Mouse (Mus musculus): ENCODE measurements around the gene Lrrc8e. TPM values are rescaled to one million over a fixed set of nuclear protein-coding genes. Genes with fewer than 3 reads are reported as not detected.

Gene Lrrc8e
- polyA plus RNA-seq (2016; fragmentation: Nextera tagmentation; extraction: Ambion mirVana) = 0.19 and 0.20 TPM in 2 replicates

GRCm38 (mm10) chr8:4226739-4227347, at the start of gene Lrrc8e:
TSS of gene Lrrc8e (plus strand) at chr8:4226827.
- Histone ChIP-seq H3K4me3 (peak within 1 kb of the TSS; percentile 50), H3K9me3 (no peaks in the 10 kb centered on the region), H3K36me3 (no peaks in the 10 kb centered on the region), H3K27ac (no peak within 1 kb of the TSS), H3K27me3 (ENCODE audit: insufficient read depth, poor library complexity, severe bottlenecking) (peaks cover 57% of the 10 kb centered on the region), H3K4me1 (peaks cover 9% of the 10 kb centered on the region)
- WGBS = 4% methylated on average over 33 of the region's 33 CpGs
- no peak for DNase-seq (ENCODE audit: low spot score)

GRCm38 (mm10) chr8:4183409-4183808, 43.2 kb upstream of the Lrrc8e start:
- 70% methylated on average over 8 of the region's 8 CpGs for WGBS
- Histone ChIP-seq H3K27me3 (ENCODE audit: insufficient read depth, poor library complexity, severe bottlenecking) (no peaks in the 10 kb centered on the region), H3K36me3 (peaks cover 18% of the 10 kb centered on the region), H3K4me3 (no peak overlapping the region), H3K4me1 (no peaks in the 10 kb centered on the region), H3K9me3 (no peaks in the 10 kb centered on the region), H3K27ac (no peak overlapping the region)
- DNase-seq (ENCODE audit: low spot score) = no peak

DNA sequence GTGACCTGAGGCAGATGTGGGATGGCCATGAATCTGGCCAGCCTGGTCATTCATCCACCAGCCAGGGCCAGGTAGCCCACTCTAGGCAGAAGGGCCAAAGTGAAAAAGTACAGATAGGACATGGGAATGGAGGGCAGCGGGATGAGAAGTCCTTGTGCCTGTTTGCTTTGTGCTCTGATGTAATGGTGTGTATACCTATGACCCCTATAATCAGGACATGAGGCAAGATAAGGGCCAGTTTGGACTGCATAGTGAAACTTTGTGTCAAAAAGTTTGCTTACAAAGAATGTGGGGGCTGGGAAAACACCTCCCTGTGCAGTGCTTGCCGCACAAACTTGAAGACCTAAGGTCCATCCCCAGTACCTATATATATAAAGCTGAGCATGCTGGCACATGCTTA, 40.5 kb upstream of the Lrrc8e start:
- no peak overlapping the region for H3K27ac ChIP-seq
- 92% methylated on average over 2 of the region's 2 CpGs for WGBS
- no peaks in the 10 kb centered on the region for H3K9me3 ChIP-seq
- peaks cover 19% of the 10 kb centered on the region for H3K36me3 ChIP-seq
- no peak overlapping the region for H3K4me3 ChIP-seq
- H3K4me1 ChIP-seq = peaks cover 3% of the 10 kb centered on the region; the same call in 1 of the 2 replicates
- DNase-seq (ENCODE audit: low spot score) = no peak
- H3K27me3 ChIP-seq (ENCODE audit: insufficient read depth, poor library complexity, severe bottlenecking) = no peaks in the 10 kb centered on the region

DNA sequence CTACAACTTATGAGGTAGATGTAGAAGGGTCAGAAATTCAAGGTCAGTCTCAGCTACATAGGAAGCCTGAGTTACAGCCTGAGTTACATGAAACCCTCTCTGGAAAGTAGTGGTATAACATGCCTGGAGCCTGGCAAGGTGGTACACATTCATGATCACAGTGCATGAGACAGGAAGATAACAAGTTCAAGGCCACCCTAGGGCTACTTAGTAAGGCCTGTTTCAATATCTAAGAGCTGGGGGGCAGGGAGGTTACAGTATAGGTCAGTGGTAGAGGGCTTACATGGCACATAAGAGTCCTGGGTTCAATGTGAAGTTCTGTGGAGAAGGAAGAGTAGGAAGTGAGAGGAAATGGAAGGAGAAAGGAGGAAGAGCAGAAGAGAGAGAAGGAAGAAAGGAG, 38.0 kb upstream of the Lrrc8e start:
- Histone ChIP-seq H3K36me3 (peaks cover 19% of the 10 kb centered on the region), H3K4me3 (no peak overlapping the region), H3K4me1 (peaks cover 10% of the 10 kb centered on the region), H3K27ac (peak overlapping the region; percentile 63; the same call in 1 of the 2 replicates), H3K27me3 (ENCODE audit: insufficient read depth, poor library complexity, severe bottlenecking) (0 out of 2 replicates have a peak, but pooled peaks cover 6% of the 10 kb centered on the region), H3K9me3 (no peaks in the 10 kb centered on the region)
- no peak for DNase-seq (ENCODE audit: low spot score)

- Histone ChIP-seq H3K4me1 (peaks cover 12% of the 10 kb centered on the region), H3K36me3 (peaks cover 16% of the 10 kb centered on the region), H3K27me3 (ENCODE audit: insufficient read depth, poor library complexity, severe bottlenecking) (peaks cover 11% of the 10 kb centered on the region; the same call in 1 of the 2 replicates), H3K4me3 (no peak overlapping the region), H3K27ac (peak overlapping the region; percentile 63; the same call in 1 of the 2 replicates), H3K9me3 (no peaks in the 10 kb centered on the region)
- DNase-seq (ENCODE audit: low spot score) = no peak
- 21% methylated on average over 3 of the region's 3 CpGs for WGBS
Observed at GRCm38 (mm10) chr8:4189031-4189722, 37.5 kb upstream of the Lrrc8e start.

- 62% methylated on average over 5 of the region's 5 CpGs for WGBS
- Histone ChIP-seq H3K36me3 (peaks cover 7% of the 10 kb centered on the region), H3K4me3 (no peak overlapping the region), H3K4me1 (peaks cover 12% of the 10 kb centered on the region), H3K9me3 (no peaks in the 10 kb centered on the region), H3K27me3 (ENCODE audit: insufficient read depth, poor library complexity, severe bottlenecking) (peaks cover 16% of the 10 kb centered on the region; the same call in 1 of the 2 replicates), H3K27ac (no peak overlapping the region)
- DNase-seq (ENCODE audit: low spot score) = no peak
Observed at GRCm38 (mm10) chr8:4192305-4192704, 34.3 kb upstream of the Lrrc8e start.

- peaks cover 12% of the 10 kb centered on the region for H3K4me1 ChIP-seq
- peak overlapping the region; percentile 12; the same call in 1 of the 2 replicates for H3K4me3 ChIP-seq
- H3K27ac ChIP-seq = 0 out of 2 replicates have a peak overlapping the region, but pooled peaks have one; percentile 32
- DNase-seq (ENCODE audit: low spot score) = peak; percentile 90
- peaks cover 16% of the 10 kb centered on the region; the same call in 1 of the 2 replicates for H3K27me3 ChIP-seq (ENCODE audit: insufficient read depth, poor library complexity, severe bottlenecking)
- 0 out of 2 replicates have a peak, but pooled peaks cover 5% of the 10 kb centered on the region for H3K36me3 ChIP-seq
- 5% methylated on average over 18 of the region's 18 CpGs for WGBS
- H3K9me3 ChIP-seq = no peaks in the 10 kb centered on the region
Observed at GRCm38 (mm10) chr8:4192807-4193587, 33.6 kb upstream of the Lrrc8e start.

DNA sequence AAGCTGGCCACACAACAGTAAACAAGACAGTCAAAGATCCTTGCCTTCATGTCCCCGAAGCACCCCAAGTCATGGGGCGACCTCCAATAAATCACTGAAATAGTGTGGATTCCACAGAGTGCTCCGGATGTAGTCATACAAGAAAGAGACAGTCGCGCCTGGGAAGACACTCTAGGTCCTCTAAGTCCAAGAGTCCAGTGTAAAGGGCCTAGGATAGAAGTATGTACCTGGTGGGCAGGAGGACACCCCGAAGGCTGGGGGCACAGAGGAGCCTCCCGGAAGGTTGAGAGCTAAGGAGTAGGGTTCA, 33.1 kb upstream of the Lrrc8e start:
- H3K36me3 ChIP-seq = no peaks in the 10 kb centered on the region
- DNase-seq (ENCODE audit: low spot score) = no peak
- H3K4me1 ChIP-seq = peaks cover 12% of the 10 kb centered on the region
- 0 out of 2 replicates have a peak overlapping the region, but pooled peaks have one; percentile 32 for H3K27ac ChIP-seq
- H3K9me3 ChIP-seq = no peaks in the 10 kb centered on the region
- H3K4me3 ChIP-seq = peak overlapping the region; percentile 12; the same call in 1 of the 2 replicates
- WGBS = 56% methylated on average over 7 of the region's 7 CpGs
- peaks cover 16% of the 10 kb centered on the region; the same call in 1 of the 2 replicates for H3K27me3 ChIP-seq (ENCODE audit: insufficient read depth, poor library complexity, severe bottlenecking)

DNA sequence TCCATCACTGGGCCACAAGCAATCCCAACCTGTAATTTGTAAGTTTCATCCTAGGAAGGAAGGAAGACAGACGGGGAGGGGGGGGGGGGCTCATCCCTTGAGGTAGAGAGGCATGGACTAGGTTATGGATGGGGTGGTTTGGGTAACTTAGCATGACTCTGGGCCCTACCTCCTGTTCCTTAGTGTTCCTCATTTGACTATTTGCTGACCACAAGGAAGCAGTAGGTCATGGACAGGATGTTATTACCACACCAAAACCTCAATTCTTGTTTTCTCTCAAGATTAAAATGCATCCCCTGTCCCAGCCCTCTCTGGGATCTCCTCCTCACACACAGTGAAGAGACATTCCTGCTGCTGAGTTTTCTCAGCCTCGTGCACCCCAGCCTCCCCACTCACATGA, 25.3 kb upstream of the Lrrc8e start:
- Histone ChIP-seq H3K36me3 (peaks cover 3% of the 10 kb centered on the region; the same call in 1 of the 2 replicates), H3K9me3 (no peaks in the 10 kb centered on the region), H3K4me3 (no peak overlapping the region), H3K4me1 (peaks cover 11% of the 10 kb centered on the region), H3K27ac (no peak overlapping the region), H3K27me3 (ENCODE audit: insufficient read depth, poor library complexity, severe bottlenecking) (peaks cover 47% of the 10 kb centered on the region)
- WGBS = 59% methylated on average over 2 of the region's 2 CpGs
- DNase-seq (ENCODE audit: low spot score) = no peak

DNA sequence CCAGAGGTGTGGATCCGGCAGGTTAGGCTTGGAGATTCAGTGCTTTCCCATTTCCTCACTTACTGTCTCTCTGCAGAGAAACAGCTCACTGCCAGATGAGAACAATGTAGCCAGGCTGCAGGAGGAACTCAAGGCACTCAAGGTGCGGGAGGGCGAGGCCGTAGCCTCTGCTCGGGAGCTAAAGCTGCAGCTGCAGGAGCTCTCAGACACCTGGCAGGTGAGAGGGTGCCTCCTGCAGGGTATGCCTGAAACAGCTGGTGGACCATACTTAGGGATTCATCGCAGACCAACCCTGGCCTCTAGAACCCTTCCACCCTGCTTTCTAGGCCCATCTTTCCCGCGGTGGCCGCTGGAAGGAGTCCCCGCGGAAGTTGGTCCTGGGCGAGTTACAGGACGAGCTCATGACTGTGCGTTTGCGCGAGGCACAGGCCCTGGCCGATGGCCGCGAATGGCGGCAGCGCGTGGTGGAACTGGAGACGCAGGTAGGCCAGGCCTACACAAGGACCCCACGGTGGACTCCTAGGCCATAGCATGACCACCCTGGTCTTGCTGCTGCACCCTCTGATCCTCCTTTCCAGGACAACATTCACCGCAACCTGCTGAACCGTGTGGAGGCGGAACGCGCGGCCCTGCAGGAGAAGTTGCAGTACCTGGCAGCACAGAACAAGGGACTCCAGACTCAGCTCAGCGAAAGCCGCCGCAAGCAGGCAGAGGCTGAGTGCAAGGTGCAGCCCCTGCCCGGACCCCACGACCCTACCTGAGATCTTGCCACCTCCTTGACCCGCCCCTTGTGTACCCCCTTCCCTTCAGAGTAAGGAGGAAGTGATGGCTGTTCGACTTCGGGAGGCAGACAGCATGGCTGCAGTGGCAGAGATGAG, 21.1 kb upstream of the Lrrc8e start:
- DNase-seq (ENCODE audit: low spot score) = no peak
- Histone ChIP-seq H3K9me3 (no peaks in the 10 kb centered on the region), H3K4me3 (peak overlapping the region; percentile 48), H3K27me3 (ENCODE audit: insufficient read depth, poor library complexity, severe bottlenecking) (peaks cover 79% of the 10 kb centered on the region), H3K4me1 (peaks cover 20% of the 10 kb centered on the region), H3K27ac (no peak overlapping the region; the same call in 1 of the 2 replicates), H3K36me3 (no peaks in the 10 kb centered on the region)
- 9% methylated on average over 38 of the region's 38 CpGs for WGBS

DNA sequence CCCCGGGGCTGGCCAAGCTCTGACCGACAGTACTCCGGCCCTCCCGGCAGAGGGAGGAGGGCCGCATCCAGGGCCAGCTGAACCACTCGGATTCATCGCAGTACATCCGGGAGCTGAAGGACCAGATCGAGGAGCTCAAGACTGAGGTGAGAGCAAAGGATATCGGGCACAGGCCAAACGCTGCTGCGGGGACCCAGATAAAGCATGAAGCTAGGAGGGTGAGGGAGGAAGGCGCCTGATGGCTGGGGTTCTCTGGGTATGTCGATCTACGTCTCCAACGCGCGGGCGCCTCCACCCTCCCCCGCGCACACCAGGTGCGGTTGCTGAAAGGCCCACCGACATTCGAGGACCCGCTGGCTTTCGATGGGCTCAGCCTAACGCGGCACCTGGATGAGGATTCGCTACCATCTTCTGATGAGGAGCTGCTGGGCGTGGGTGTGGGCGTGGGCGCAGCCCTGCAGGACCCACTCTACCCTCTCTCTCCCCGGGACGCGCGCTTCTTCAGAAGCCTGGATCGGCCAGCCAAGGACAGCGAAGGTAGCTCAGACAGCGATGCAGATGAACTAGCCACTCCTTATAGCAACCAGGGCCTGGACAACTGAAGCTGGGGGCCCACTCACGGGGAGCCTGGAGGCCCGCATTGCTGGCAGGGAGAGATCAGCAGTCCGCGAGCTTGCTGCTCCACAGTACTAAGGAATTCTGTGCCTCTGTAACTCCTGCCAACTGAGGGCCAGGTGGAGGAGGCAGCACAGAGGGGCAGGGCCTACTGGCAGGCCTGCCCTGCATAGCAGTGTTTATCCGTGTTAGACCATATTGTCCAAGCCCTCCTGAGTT, 20.2 kb upstream of the Lrrc8e start:
- Histone ChIP-seq H3K27me3 (ENCODE audit: insufficient read depth, poor library complexity, severe bottlenecking) (peaks cover 88% of the 10 kb centered on the region), H3K27ac (no peak overlapping the region; the same call in 1 of the 2 replicates), H3K4me3 (peak overlapping the region; percentile 48), H3K9me3 (no peaks in the 10 kb centered on the region), H3K4me1 (peaks cover 20% of the 10 kb centered on the region), H3K36me3 (no peaks in the 10 kb centered on the region)
- DNase-seq (ENCODE audit: low spot score) = no peak
- 6% methylated on average over 36 of the region's 44 CpGs for WGBS

All from heart, embryonic 10.5 days (tissue).